Mouse (Mus musculus): ENCODE measurements around the gene Atg2a. TPM values are rescaled to one million over a fixed set of nuclear protein-coding genes. Genes with fewer than 3 reads are reported as not detected.

Gene Atg2a
- polyA plus RNA-seq, 1 experiment from 2014 or later: 9.3 TPM

DNA sequence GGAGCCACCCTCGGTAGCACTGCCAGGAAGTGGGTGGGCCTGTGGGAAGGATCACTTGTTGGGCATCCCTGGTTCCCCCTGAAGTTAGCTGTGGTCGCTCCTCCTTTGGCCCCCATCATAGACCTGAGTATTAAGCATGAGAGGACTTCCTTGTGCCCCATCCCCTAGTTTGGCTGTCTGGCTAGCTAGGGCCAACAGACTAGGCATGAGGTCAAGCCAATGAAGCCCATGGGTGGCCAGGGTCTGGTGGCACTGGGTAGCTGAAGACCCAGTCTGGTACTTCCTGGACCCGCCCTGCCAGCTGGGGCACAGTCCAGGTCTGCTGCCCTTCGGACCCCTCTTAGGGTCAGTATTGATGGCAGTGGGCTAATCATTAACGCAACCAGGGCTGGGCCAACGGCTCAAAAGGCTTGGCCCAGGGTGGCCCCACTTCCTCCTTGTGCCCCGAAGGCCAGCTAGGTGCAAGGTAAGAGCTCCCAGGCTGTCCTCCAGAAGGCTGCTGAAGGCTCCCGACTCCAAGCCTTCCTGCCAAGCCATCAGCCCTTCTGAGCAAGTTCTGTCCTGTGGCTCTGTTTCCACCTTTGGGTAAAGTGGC, 21.5 kb downstream of the Atg2a start:
- Histone ChIP-seq H3K9me3 (replicated peaks; ENCODE audit: control insufficient read depth, low read length) (no peaks in the 10 kb centered on the region), H3K9ac (ENCODE audit: low read length) (peak overlapping the region; percentile 56), H3K36me3 (ENCODE audit: control insufficient read depth, insufficient read depth, low read length) (peaks cover 15% of the 10 kb centered on the region), H3K27me3 (ENCODE audit: control insufficient read depth, insufficient read depth, low read length) (no peaks in the 10 kb centered on the region), H3K27ac (ENCODE audit: low read length) (peak overlapping the region; percentile 80), H3K4me2 (ENCODE audit: low read depth, low read length) (peak overlapping the region; percentile 52), H3K4me3 (replicated peaks; ENCODE audit: low read length) (peak overlapping the region; percentile 35), H3K4me1 (ENCODE audit: control insufficient read depth, insufficient read depth, low read length) (no peaks in the 10 kb centered on the region)
- WGBS: 70% methylated on average over 8 of the region's 8 CpGs
- ATAC-seq (ENCODE audit: insufficient read depth, low FRiP score): peak; percentile 81

DNA sequence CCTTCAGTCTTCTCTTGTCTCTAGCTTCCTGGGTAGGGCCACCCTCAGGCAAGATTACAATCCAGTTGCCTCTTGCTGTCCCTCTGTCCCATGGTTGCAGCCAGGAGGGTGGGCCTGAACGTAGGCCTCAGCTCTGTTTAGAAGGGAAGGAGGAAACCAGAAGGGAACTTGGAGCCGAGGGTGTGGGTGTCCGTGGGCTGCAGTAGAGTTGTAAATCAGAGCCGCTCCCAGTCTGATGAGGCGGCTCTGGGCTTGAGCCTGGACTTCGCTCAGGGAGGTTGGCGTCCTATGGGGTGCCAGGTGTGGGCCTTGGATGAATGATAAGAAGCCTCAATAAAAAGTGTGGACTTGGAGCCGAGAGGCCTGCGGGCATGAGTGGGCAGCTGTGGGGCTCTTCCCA, 22.7 kb downstream of the Atg2a start:
- H3K27me3 ChIP-seq (ENCODE audit: control insufficient read depth, insufficient read depth, low read length): no peaks in the 10 kb centered on the region
- H3K9ac ChIP-seq (ENCODE audit: low read length): peak overlapping the region; percentile 56
- peak overlapping the region; percentile 80 for H3K27ac ChIP-seq (ENCODE audit: low read length)
- no peaks in the 10 kb centered on the region for H3K4me1 ChIP-seq (ENCODE audit: control insufficient read depth, insufficient read depth, low read length)
- H3K4me3 ChIP-seq (replicated peaks; ENCODE audit: low read length): peak overlapping the region; percentile 35
- ATAC-seq (ENCODE audit: insufficient read depth, low FRiP score): peak; percentile 13; the same call in 1 of the 2 replicates
- peak overlapping the region; percentile 52 for H3K4me2 ChIP-seq (ENCODE audit: low read depth, low read length)
- WGBS: 52% methylated on average over 9 of the region's 9 CpGs
- peaks cover 15% of the 10 kb centered on the region for H3K36me3 ChIP-seq (ENCODE audit: control insufficient read depth, insufficient read depth, low read length)
- no peaks in the 10 kb centered on the region for H3K9me3 ChIP-seq (replicated peaks; ENCODE audit: control insufficient read depth, low read length)

DNA sequence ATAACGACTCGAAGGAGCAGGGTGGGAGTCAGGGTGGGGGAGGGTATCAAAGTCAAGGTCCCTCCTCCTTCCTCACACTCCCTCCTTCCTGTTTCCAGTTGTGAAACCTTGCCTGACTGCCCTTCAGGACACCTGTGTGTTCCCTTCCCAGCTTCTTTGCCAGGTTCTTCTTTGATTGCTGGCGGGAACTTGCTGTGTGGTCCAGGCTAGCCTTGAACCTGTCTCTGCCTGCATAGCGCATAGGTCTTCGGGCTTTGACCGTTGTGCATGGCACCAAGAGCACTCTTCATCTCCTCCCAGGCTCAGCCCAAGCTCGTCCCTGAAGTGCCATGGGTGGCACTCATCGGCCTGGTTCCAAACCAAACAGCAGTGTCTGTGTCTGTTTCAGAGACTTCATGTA, 23.5 kb downstream of the Atg2a start:
- Histone ChIP-seq H3K9ac (ENCODE audit: low read length) (0 out of 2 replicates have a peak overlapping the region, but pooled peaks have one; percentile 56), H3K36me3 (ENCODE audit: control insufficient read depth, insufficient read depth, low read length) (peaks cover 15% of the 10 kb centered on the region), H3K9me3 (replicated peaks; ENCODE audit: control insufficient read depth, low read length) (no peaks in the 10 kb centered on the region), H3K4me3 (replicated peaks; ENCODE audit: low read length) (peak overlapping the region; percentile 35), H3K4me2 (ENCODE audit: low read depth, low read length) (peak overlapping the region; percentile 52), H3K27ac (ENCODE audit: low read length) (no peak overlapping the region; the same call in 1 of the 2 replicates), H3K4me1 (ENCODE audit: control insufficient read depth, insufficient read depth, low read length) (no peaks in the 10 kb centered on the region), H3K27me3 (ENCODE audit: control insufficient read depth, insufficient read depth, low read length) (no peaks in the 10 kb centered on the region)
- WGBS: 77% methylated on average over 8 of the region's 8 CpGs
- ATAC-seq (ENCODE audit: insufficient read depth, low FRiP score): no peak

DNA sequence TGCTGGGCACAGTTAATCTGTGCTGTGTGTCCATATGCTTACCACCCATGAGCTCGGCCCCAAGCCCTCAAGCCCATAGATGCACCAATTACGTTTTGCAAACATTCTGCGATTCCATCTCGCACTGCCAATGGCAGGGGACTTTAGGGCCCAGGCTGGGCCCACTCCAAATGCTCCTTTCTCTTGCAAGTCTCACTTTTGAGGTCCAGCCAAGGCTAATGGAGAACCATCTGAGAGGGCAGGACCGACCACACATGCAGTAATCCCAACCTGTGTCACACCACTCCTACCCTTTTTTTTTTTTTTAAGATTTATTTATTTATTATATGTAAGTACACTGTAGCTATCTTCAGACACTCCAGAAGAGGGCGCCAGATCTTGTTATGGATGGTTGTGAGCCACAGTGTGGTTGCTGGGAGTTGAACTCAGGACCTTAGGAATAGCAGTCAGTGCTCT, 24.3 kb downstream of the Atg2a start:
- peak overlapping the region; percentile 35; the same call in 1 of the 2 replicates for H3K4me3 ChIP-seq (replicated peaks; ENCODE audit: low read length)
- WGBS: 70% methylated on average over 6 of the region's 6 CpGs
- no peaks in the 10 kb centered on the region for H3K9me3 ChIP-seq (replicated peaks; ENCODE audit: control insufficient read depth, low read length)
- H3K9ac ChIP-seq (ENCODE audit: low read length): no peak overlapping the region
- no peak overlapping the region for H3K4me2 ChIP-seq (ENCODE audit: low read depth, low read length)
- no peak for ATAC-seq (ENCODE audit: insufficient read depth, low FRiP score)
- H3K36me3 ChIP-seq (ENCODE audit: control insufficient read depth, insufficient read depth, low read length): peaks cover 12% of the 10 kb centered on the region
- no peaks in the 10 kb centered on the region for H3K4me1 ChIP-seq (ENCODE audit: control insufficient read depth, insufficient read depth, low read length)
- H3K27me3 ChIP-seq (ENCODE audit: control insufficient read depth, insufficient read depth, low read length): no peaks in the 10 kb centered on the region
- H3K27ac ChIP-seq (ENCODE audit: low read length): no peak overlapping the region

DNA sequence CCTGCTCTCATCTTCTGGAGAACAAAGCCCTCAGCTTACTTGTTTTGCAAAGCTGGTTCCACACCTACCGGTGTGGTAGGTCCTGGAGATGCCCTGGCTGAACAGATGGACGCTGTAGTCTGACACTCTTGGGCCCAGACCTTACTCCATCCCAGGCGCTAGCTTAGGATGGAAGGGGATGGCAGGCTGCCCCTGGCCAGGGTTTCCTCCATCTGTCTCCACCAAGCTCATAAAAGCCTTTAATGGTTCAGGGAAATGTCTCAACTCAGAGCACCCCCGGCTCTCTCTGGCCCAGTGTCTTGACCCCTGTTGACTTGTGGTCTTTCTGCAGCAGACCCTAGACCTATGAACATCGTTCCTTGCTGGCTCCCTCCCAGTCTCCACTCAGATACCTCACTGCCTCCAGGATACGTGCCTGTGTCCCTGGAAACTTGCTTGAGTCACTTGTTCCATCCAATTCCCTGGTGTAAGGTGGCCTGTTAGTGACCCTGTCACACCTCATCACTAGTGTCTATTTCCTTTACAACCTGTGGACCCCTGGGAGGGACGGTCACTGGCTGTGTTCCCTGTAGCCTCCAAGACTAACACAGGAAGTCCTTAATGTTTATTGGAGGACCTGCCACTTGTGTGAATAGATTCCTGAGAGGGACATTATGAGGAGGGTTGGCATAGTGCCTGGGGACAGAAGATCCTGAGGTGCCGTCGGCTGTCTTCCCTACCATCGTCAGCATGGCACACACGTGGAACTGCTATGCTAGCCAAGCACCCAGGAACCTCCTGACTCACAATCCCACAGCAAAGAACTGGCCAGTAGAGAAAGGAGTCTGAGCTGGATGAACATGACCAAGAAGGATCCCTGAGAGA, 26.1 kb downstream of the Atg2a start:
- no peaks in the 10 kb centered on the region for H3K9me3 ChIP-seq (replicated peaks; ENCODE audit: control insufficient read depth, low read length)
- peak overlapping the region; percentile 4; the same call in 1 of the 2 replicates for H3K9ac ChIP-seq (ENCODE audit: low read length)
- no peak for ATAC-seq (ENCODE audit: insufficient read depth, low FRiP score)
- H3K27ac ChIP-seq (ENCODE audit: low read length): no peak overlapping the region
- H3K4me2 ChIP-seq (ENCODE audit: low read depth, low read length): no peak overlapping the region
- H3K4me1 ChIP-seq (ENCODE audit: control insufficient read depth, insufficient read depth, low read length): peaks cover 3% of the 10 kb centered on the region; the same call in 1 of the 2 replicates
- 61% methylated on average over 11 of the region's 11 CpGs for WGBS
- no peaks in the 10 kb centered on the region for H3K36me3 ChIP-seq (ENCODE audit: control insufficient read depth, insufficient read depth, low read length)
- no peak overlapping the region for H3K4me3 ChIP-seq (replicated peaks; ENCODE audit: low read length)
- no peaks in the 10 kb centered on the region for H3K27me3 ChIP-seq (ENCODE audit: control insufficient read depth, insufficient read depth, low read length)

DNA sequence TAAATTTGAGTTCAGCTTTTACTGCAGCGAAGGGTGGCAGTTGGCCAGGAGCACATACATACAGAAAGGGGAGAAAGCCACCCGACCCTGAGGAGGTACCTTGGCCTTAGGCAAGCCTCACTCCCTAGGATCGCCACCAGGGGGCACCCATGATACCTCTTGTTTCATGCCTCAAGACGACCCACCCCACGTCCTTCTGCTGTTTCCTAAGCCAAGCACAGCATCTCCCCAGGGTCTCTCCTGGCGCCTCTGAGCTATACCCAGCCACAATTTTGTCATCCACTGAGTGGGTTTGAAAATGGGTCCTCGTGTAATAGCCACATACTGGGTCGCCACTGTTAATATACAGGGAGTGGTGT, 26.7 kb downstream of the Atg2a start:
- Histone ChIP-seq H3K9ac (ENCODE audit: low read length) (no peak overlapping the region), H3K4me2 (ENCODE audit: low read depth, low read length) (no peak overlapping the region)

DNA sequence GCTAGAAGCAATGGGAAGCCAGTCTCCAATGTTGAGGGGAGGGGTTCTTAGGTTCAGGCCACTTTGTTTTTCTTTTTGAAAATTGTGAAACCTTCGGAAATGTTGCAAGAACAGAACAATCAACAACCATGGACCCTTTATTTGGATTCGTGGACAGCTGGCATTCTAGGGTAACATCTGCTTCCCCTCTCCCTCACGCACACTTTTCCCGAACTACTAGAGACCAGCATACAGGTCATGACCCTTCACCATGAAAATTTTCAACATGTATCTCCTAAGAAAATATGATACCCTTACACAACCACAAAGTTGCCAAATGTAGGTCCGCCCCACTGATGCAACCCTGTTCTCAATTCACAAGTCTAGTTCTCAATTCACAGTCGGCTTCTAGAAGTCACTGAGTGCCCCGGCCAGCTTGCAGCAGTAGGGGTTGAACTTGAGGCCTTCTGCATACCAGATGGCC, 27.2 kb downstream of the Atg2a start:
- H3K27me3 ChIP-seq (ENCODE audit: control insufficient read depth, insufficient read depth, low read length): no peaks in the 10 kb centered on the region
- H3K36me3 ChIP-seq (ENCODE audit: control insufficient read depth, insufficient read depth, low read length): no peaks in the 10 kb centered on the region
- no peak overlapping the region for H3K4me2 ChIP-seq (ENCODE audit: low read depth, low read length)
- 81% methylated on average over 7 of the region's 7 CpGs for whole genome bisulfite sequencing
- no peak overlapping the region for H3K4me3 ChIP-seq (replicated peaks; ENCODE audit: low read length)
- H3K27ac ChIP-seq (ENCODE audit: low read length): no peak overlapping the region
- H3K9ac ChIP-seq (ENCODE audit: low read length): no peak overlapping the region
- H3K9me3 ChIP-seq (replicated peaks; ENCODE audit: control insufficient read depth, low read length): no peaks in the 10 kb centered on the region
- H3K4me1 ChIP-seq (ENCODE audit: control insufficient read depth, insufficient read depth, low read length): peaks cover 3% of the 10 kb centered on the region; the same call in 1 of the 2 replicates
- ATAC-seq (ENCODE audit: insufficient read depth, low FRiP score): no peak

More for the DNA sequence above, 26.7 kb downstream of the Atg2a start:
- H3K27me3 ChIP-seq (ENCODE audit: control insufficient read depth, insufficient read depth, low read length): no peaks in the 10 kb centered on the region
- H3K4me1 ChIP-seq (ENCODE audit: control insufficient read depth, insufficient read depth, low read length): peaks cover 3% of the 10 kb centered on the region; the same call in 1 of the 2 replicates
- H3K36me3 ChIP-seq (ENCODE audit: control insufficient read depth, insufficient read depth, low read length): no peaks in the 10 kb centered on the region
- WGBS: 11% methylated on average over 8 of the region's 8 CpGs
- ATAC-seq (ENCODE audit: insufficient read depth, low FRiP score): peak; percentile 46; the same call in 1 of the 2 replicates
- H3K9me3 ChIP-seq (replicated peaks; ENCODE audit: control insufficient read depth, low read length): no peaks in the 10 kb centered on the region
- no peak overlapping the region for H3K27ac ChIP-seq (ENCODE audit: low read length)
- H3K4me3 ChIP-seq (replicated peaks; ENCODE audit: low read length): no peak overlapping the region

DNA sequence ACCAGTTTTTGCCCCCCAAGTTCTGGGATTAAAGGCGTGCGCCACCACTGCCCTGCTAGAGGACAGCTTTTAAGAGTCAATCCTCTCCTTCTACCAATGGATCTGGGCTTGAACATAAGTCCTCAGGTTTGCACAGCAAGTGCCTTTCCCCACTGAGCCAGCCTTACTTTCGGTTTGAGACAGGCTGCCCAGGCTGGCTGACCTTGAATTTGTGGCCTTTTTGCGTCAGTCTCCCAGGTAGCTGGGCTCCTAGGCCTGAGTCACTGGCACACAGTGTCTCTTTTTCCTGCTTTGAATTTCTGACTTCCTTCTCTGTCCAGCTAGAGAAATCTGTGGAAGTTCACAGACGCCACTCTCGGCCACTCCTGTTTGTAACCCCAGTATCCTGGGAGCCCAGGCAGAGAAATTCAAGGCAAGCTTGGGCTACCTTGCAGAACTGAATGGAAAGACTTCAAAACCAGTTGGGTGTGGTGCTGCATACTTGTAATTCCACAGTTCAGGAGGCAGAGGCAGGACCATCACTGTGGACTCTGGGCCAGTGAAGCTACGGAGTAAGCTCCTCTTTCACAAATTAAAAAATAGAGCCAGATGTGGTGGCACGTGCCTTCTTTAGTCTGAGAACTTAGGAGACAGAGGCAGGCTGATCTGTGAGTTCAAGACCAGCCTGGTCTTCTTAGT, 28.5 kb downstream of the Atg2a start:
- no peaks in the 10 kb centered on the region for H3K27me3 ChIP-seq (ENCODE audit: control insufficient read depth, insufficient read depth, low read length)
- H3K4me3 ChIP-seq (replicated peaks; ENCODE audit: low read length): no peak overlapping the region
- ATAC-seq (ENCODE audit: insufficient read depth, low FRiP score): no peak
- H3K27ac ChIP-seq (ENCODE audit: low read length): 0 out of 2 replicates have a peak overlapping the region, but pooled peaks have one; percentile 15
- H3K9me3 ChIP-seq (replicated peaks; ENCODE audit: control insufficient read depth, low read length): no peaks in the 10 kb centered on the region
- H3K4me2 ChIP-seq (ENCODE audit: low read depth, low read length): no peak overlapping the region
- peaks cover 6% of the 10 kb centered on the region; the same call in 1 of the 2 replicates for H3K4me1 ChIP-seq (ENCODE audit: control insufficient read depth, insufficient read depth, low read length)
- no peaks in the 10 kb centered on the region for H3K36me3 ChIP-seq (ENCODE audit: control insufficient read depth, insufficient read depth, low read length)
- no peak overlapping the region for H3K9ac ChIP-seq (ENCODE audit: low read length)
- 84% methylated on average over 8 of the region's 8 CpGs for WGBS
